Mouse (Mus musculus) C2C12 (cell line): ENCODE results near the gene Nme1.

Source experiments
- CEBPB ChIP-seq: IDR thresholded peaks from one replicate; pipeline ENCODE4 v1.6.1; 2011; ENCODE audit warnings: low read depth, mild to moderate bottlenecking, control low read depth, moderate library complexity
- CTCF ChIP-seq: IDR thresholded peaks from one replicate; pipeline ENCODE4 v1.5.1; 2011; ENCODE audit not compliant: control insufficient read depth, insufficient read depth, insufficient read length
- MAX ChIP-seq: IDR thresholded peaks from one replicate; pipeline ENCODE4 v1.6.1; 2011; ENCODE audit warnings: mild to moderate bottlenecking, control low read depth
- MYOD1 ChIP-seq: IDR thresholded peaks from one replicate; pipeline ENCODE4 v1.6.1; 2011; ENCODE audit warnings: low read depth; ENCODE audit not compliant: control insufficient read depth, insufficient read length
- MYOG ChIP-seq: IDR thresholded peaks from one replicate; pipeline ENCODE4 v1.6.1; 2011; ENCODE audit not compliant: control insufficient read depth, insufficient read length; ENCODE audit errors: extremely low read depth
- USF1 ChIP-seq: IDR thresholded peaks from one replicate; pipeline ENCODE4 v1.6.1; 2011; ENCODE audit warnings: low read depth, mild to moderate bottlenecking, control low read depth, moderate library complexity

DNA sequence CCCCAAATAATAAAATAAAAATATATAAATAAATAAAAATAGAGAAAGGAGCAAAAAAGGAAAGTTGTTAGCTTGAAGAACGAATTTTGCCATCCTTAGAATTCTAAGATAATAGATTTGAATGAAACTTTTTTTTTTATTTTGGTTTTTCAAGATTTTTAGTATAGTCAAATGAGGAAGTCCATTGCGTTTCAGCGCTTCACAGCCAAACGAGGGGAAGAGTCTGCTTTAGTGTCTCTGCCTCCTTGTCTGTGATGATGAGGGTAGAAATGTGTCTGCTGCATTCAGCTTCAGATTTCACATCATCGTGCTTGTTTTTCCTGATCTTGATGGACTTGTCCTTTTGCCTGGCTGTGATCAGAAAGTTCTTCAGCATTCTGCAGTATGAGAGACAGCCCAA lies 16.9 kb upstream of the Nme1 start:
- TF ChIP-seq MAX (no peak), CTCF (no peak), USF1 (no peak), MYOG (no peak), MYOD1 (no peak), CEBPB (no peak)
